Mouse (Mus musculus) lung, adult 2 months (tissue): ENCODE results near the gene Lipc.

ENCODE experiments used
- CTCF ChIP-seq: fragments of 200-500 bp; IDR thresholded peaks from 2 replicates; pipeline ENCODE4 v1.5.1; 2011; ENCODE audit warnings: mild to moderate bottlenecking, low read length, control low read depth; ENCODE audit not compliant: insufficient read depth
- POLR2A ChIP-seq: fragments of 200-500 bp; IDR thresholded peaks from 2 replicates; pipeline ENCODE4 v1.6.1; 2011; ENCODE audit warnings: low read depth, mild to moderate bottlenecking, control low read depth, low read length, borderline replicate concordance; ENCODE audit errors: extremely low read depth

DNA sequence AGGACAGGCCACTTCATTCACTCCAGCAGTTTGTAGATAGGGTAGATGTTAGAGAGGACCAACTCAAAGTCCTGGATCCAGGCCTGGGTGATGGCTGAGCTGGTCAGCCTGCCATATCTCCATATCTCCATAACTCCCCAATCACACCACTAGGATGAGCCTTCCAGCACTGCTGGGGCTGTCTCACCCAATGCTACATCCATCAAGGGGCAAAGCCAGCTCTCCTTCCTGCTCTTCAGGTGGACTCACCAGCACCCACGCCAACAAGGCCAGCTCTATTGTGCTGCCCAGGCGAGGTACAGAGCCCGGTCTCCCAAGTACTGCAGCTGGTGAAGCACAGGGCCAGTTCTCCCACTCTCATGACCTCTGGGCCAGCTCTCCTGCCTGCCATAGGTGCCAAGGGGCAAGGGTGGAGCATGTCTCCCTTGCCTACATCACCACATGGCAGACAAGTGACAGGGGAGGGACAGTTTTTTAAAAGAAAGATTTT lies 31.0 kb upstream of the Lipc start:
- TF ChIP-seq CTCF: no peak
- TF ChIP-seq POLR2A: no peak
